Mouse (Mus musculus) hindbrain, embryonic 10.5 days (tissue): ENCODE results near the gene Dennd1b. TPM values are rescaled to one million over a fixed set of nuclear protein-coding genes. Genes with fewer than 3 reads are reported as not detected.

Experiments
- DNase-seq: peaks from one replicate; pipeline ENCODE4 v3.0.0-alpha.2; 2017; ENCODE audit warnings: low spot score
- H3K27ac ChIP-seq: fragments of 300-500 bp; sonication (generic); 2 replicates; pipeline ENCODE4 v1.5.1; 2016; ENCODE audit warnings: mild to moderate bottlenecking, moderate library complexity
- H3K27me3 ChIP-seq: fragments of 300-500 bp; sonication (generic); 2 replicates; pipeline ENCODE4 v1.6.1; 2016; ENCODE audit warnings: mild to moderate bottlenecking; ENCODE audit not compliant: poor library complexity, insufficient read depth, severe bottlenecking
- H3K36me3 ChIP-seq: fragments of 300-500 bp; sonication (generic); 2 replicates; pipeline ENCODE4 v1.6.1; 2016; ENCODE audit warnings: mild to moderate bottlenecking, moderate library complexity
- H3K4me1 ChIP-seq: fragments of 300-500 bp; sonication (generic); replicated peaks from 2 replicates; pipeline ENCODE4 v1.6.1; 2016; ENCODE audit warnings: mild to moderate bottlenecking
- H3K4me3 ChIP-seq: fragments of 300-500 bp; sonication (generic); 2 replicates; pipeline ENCODE4 v1.5.1; 2016; ENCODE audit warnings: mild to moderate bottlenecking, moderate library complexity
- H3K9me3 ChIP-seq: fragments of 300-500 bp; sonication (generic); 2 replicates; pipeline ENCODE4 v1.6.1; 2016; ENCODE audit warnings: mild to moderate bottlenecking, moderate library complexity
- WGBS: fragments of 180-500 bp; shearing (Covaris S2); methylation state at CpG from one replicate; pipeline ENCODE4 v1.1.7; 2016; 5-methylcytosine and 5-hydroxymethylcytosine counted together
- polyA plus RNA-seq: library from polyadenylated mRNA; unstranded; fragments of >200 nt; fragmentation: Nextera tagmentation; extraction: Ambion mirVana; gene quantifications from 2 replicates; pipeline ENCODE4 v1.2.1, GENCODE M21; 2016

Dennd1b gene
- polyA plus RNA-seq, 1 experiment from 2014 or later, result 9.2 TPM

GRCm38 (mm10) chr1:139203026-139203425 is 239.8 kb downstream of the Dennd1b start:
- Histone ChIP-seq H3K4me3 (no peak overlapping the region), H3K27ac (no peak overlapping the region), H3K4me1 (no peaks in the 10 kb centered on the region), H3K9me3 (no peaks in the 10 kb centered on the region), H3K27me3 (no peaks in the 10 kb centered on the region), H3K36me3 (no peaks in the 10 kb centered on the region)
- WGBS, result 85% methylated on average over 5 of the region's 5 CpGs
- no peak for DNase-seq

DNA sequence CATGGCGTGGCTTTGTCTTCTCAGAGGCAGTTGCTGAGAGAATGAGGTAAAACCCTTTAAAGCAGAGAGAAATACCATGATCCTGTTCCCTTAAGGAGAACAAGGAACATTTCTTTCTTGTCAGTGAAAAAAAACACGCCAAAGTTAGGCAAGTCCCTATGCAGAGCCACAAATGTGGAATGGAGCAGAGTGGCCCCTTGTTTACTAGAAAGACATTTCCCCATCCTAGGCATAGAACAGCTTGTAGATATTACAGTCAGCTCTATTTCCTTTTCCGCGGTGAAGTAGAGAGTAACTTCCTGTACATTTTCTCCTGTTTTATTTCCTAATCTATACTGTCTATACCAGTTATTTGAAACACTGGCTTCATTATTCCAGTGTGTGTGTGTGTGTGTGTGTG is 243.0 kb downstream of the Dennd1b start:
- Histone ChIP-seq H3K4me1 (peaks cover 7% of the 10 kb centered on the region), H3K27me3 (no peaks in the 10 kb centered on the region), H3K9me3 (no peaks in the 10 kb centered on the region), H3K36me3 (no peaks in the 10 kb centered on the region), H3K4me3 (no peak overlapping the region), H3K27ac (no peak overlapping the region)
- 78% methylated on average over 4 of the region's 4 CpGs for WGBS
- DNase-seq, result no peak

- DNase-seq, result no peak
- Histone ChIP-seq H3K27me3 (no peaks in the 10 kb centered on the region), H3K4me1 (peaks cover 7% of the 10 kb centered on the region), H3K9me3 (no peaks in the 10 kb centered on the region), H3K36me3 (no peaks in the 10 kb centered on the region), H3K4me3 (no peak overlapping the region), H3K27ac (no peak overlapping the region)
- WGBS, result 31% methylated on average over 7 of the region's 7 CpGs
These were observed 246.6 kb downstream of the Dennd1b start for GRCm38 (mm10) chr1:139209796-139210195.

GRCm38 (mm10) chr1:139210505-139210904 is 247.3 kb downstream of the Dennd1b start:
- no peak for DNase-seq
- H3K4me1 ChIP-seq, result peaks cover 7% of the 10 kb centered on the region

GRCm38 (mm10) chr1:139215311-139215710 is 252.1 kb downstream of the Dennd1b start:
- Histone ChIP-seq H3K27ac (no peak overlapping the region), H3K27me3 (no peaks in the 10 kb centered on the region), H3K9me3 (no peaks in the 10 kb centered on the region), H3K36me3 (no peaks in the 10 kb centered on the region), H3K4me1 (no peaks in the 10 kb centered on the region; the same call in 1 of the 2 replicates), H3K4me3 (no peak overlapping the region)
- no peak for DNase-seq
- 55% methylated on average over 8 of the region's 8 CpGs for WGBS

More at GRCm38 (mm10) chr1:139210505-139210904, 247.3 kb downstream of the Dennd1b start:
- no peak overlapping the region for H3K4me3 ChIP-seq
- no peaks in the 10 kb centered on the region for H3K9me3 ChIP-seq
- no peak overlapping the region for H3K27ac ChIP-seq
- WGBS, result 73% methylated on average over 4 of the region's 4 CpGs
- H3K27me3 ChIP-seq, result no peaks in the 10 kb centered on the region
- no peaks in the 10 kb centered on the region for H3K36me3 ChIP-seq

- no peak overlapping the region for H3K27ac ChIP-seq
- WGBS, result 78% methylated on average over 4 of the region's 4 CpGs
- DNase-seq, result no peak
These were observed 260.6 kb downstream of the Dennd1b start for GRCm38 (mm10) chr1:139223804-139224203.

GRCm38 (mm10) chr1:139224309-139224949 is 261.2 kb downstream of the Dennd1b start:
- no peaks in the 10 kb centered on the region for H3K9me3 ChIP-seq
- H3K27me3 ChIP-seq, result no peaks in the 10 kb centered on the region
- DNase-seq, result no peak
- 88% methylated on average over 6 of the region's 6 CpGs for WGBS
- no peak overlapping the region for H3K4me3 ChIP-seq
- no peaks in the 10 kb centered on the region for H3K4me1 ChIP-seq
- no peaks in the 10 kb centered on the region for H3K36me3 ChIP-seq
- no peak overlapping the region for H3K27ac ChIP-seq

More at GRCm38 (mm10) chr1:139223804-139224203, 260.6 kb downstream of the Dennd1b start:
- H3K4me1 ChIP-seq, result no peaks in the 10 kb centered on the region
- no peak overlapping the region for H3K4me3 ChIP-seq
- H3K36me3 ChIP-seq, result no peaks in the 10 kb centered on the region
- H3K27me3 ChIP-seq, result no peaks in the 10 kb centered on the region
- H3K9me3 ChIP-seq, result no peaks in the 10 kb centered on the region

Other genes starting within 250 kb of the Dennd1b start
- 11.0 and 18.1 TPM in 2 replicates for gene Lhx9, start 114.9 kb upstream of the Dennd1b start, polyA plus RNA-seq
- gene 2310009B15Rik, start 106.6 kb upstream of the Dennd1b start, polyA plus RNA-seq, result 43.2 and 45.0 TPM in 2 replicates